Mouse (Mus musculus): ENCODE measurements around the gene Pfkl.

GRCm38 (mm10) chr10:78057056-78057455, 47.2 kb upstream of the Pfkl start:
- TF ChIP-seq CTCF (IDR thresholded peaks at IDR 0.05; ENCODE audit: insufficient read depth, low read depth, low read length) (no peak), POLR2A (IDR thresholded peaks at IDR 0.05; ENCODE audit: insufficient read depth, low read depth, low read length) (no peak)

All from olfactory bulb, adult 2 months (tissue).